Mouse (Mus musculus): ENCODE measurements around the gene Olfr1112. TPM values are rescaled to one million over a fixed set of nuclear protein-coding genes. Genes with fewer than 3 reads are reported as not detected.

Gene Olfr1112
- total RNA-seq (2012; rRNA removed) (not detected in 2 replicates), polyA plus RNA-seq (2012; ENCODE audit: insufficient read depth in 1 of 2, insufficient read length in 2 of 2, low read depth in 1 of 2, low replicate concordance in 2 of 2, missing spikeins in 1 of 2) (not detected)

DNA sequence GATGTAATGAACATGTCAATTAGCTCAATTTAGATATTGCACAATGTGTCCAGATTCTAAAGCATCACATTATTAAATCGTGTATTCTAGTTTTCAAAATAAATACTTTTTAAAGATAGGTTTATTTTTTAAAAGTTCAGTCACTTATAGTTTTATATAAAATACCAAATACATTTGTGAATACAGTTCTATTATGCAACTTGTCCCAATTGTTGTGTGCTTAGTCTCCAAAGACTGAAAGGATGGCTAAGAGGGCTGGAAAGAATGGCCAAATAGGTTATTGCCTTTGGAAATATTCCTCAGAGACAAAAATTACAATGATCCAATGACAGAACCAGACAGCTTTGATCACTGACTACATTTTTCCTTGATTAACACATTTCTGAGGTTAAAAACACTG is at the start of gene Olfr1112:
TSS of gene Olfr1112 (plus strand) at position 301 of the 400 bp plus-strand sequence.
- no peak within 1 kb of the TSS for H3K27ac ChIP-seq (ENCODE audit: control insufficient read depth, low read depth, low read length)
- H3K4me1 ChIP-seq (ENCODE audit: control insufficient read depth in 1 of 2, insufficient read depth in 2 of 2, low read length in 2 of 2) = no peaks in the 10 kb centered on the region
- H3K9ac ChIP-seq (ENCODE audit: control insufficient read depth, low read depth, low read length, poor library complexity, severe bottlenecking) = no peak within 1 kb of the TSS
- H3K79me2 ChIP-seq (ENCODE audit: control insufficient read depth, insufficient read depth, low read length, poor library complexity) = no peaks in the 10 kb centered on the region
- no peaks in the 10 kb centered on the region for H3K9me3 ChIP-seq (replicated peaks; ENCODE audit: insufficient read depth, low read length)
- H3K36me3 ChIP-seq (ENCODE audit: control insufficient read depth in 1 of 2, insufficient read depth in 2 of 2, low read length in 2 of 2) = no peaks in the 10 kb centered on the region
- DNase-seq (ENCODE audit: low read depth, low spot score) = no peak
- no peak within 1 kb of the TSS for H3K4me3 ChIP-seq (ENCODE audit: control insufficient read depth in 1 of 2, insufficient read depth in 1 of 2, low read depth in 2 of 2, low read length in 2 of 2)
- TF ChIP-seq ZMIZ1 (IDR thresholded peaks at IDR 0.05; ENCODE audit: low read depth, low read length) (no peak), USF1 (IDR thresholded peaks at IDR 0.05; ENCODE audit: low read depth, low read length) (no peak), USF2 (IDR thresholded peaks at IDR 0.05; ENCODE audit: borderline replicate concordance in 1 of 2, insufficient read depth in 1 of 2, low read depth in 1 of 2, low read length in 2 of 2) (no peak), ZC3H11A (IDR thresholded peaks at IDR 0.05; ENCODE audit: low read depth, low read length) (no peak), TCF12 (IDR thresholded peaks at IDR 0.05; ENCODE audit: low read depth, low read length) (no peak), MAFK (IDR thresholded peaks at IDR 0.05; ENCODE audit: borderline replicate concordance, low read depth, low read length) (no peak), SMC3 (IDR thresholded peaks at IDR 0.05; ENCODE audit: low read depth, low read length) (no peak), ZNF384 (IDR thresholded peaks at IDR 0.05; ENCODE audit: low read depth, low read length) (no peak), RAD21 (IDR thresholded peaks at IDR 0.05; ENCODE audit: low read depth, low read length) (no peak), MEF2A (IDR thresholded peaks at IDR 0.05; ENCODE audit: extremely low read depth, insufficient replicate concordance, low read depth, low read length, poor library complexity, severe bottlenecking) (no peak), MXI1 (IDR thresholded peaks at IDR 0.05; ENCODE audit: low read depth, low read length) (no peak), ELF1 (IDR thresholded peaks at IDR 0.05; ENCODE audit: low read depth, low read length) (no peak), SIN3A (IDR thresholded peaks at IDR 0.05; ENCODE audit: low read length) (no peak), MAZ (IDR thresholded peaks at IDR 0.05; ENCODE audit: low read depth, low read length) (no peak), POLR2A (IDR thresholded peaks at IDR 0.05; ENCODE audit: control insufficient read depth in 1 of 2, insufficient read depth in 1 of 2, low read depth in 1 of 2, low read length in 2 of 2, poor library complexity in 1 of 2) (no peak), MAX (IDR thresholded peaks at IDR 0.05; ENCODE audit: low read length) (no peak)
- H3K27me3 ChIP-seq (ENCODE audit: control insufficient read depth in 1 of 2, insufficient read depth in 2 of 2, low read length in 2 of 2) = no peaks in the 10 kb centered on the region

DNA sequence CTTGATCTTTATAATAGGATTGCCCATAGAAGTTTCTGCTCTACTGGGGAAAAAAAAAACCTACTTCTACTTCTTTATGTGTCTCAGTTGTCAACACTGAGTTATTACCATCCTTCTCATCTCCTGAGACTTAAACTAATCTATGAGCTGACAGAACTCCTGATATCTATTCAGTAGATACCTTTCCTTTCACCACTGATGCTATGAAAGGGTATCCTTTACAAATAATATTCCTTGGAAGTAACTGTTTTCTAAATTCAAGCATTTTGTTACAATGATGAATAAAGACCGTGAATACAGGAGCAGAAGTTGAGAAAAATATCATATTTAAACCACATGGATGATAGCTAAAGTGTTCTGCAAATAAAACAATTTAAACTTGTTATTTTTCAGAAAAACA is 47.4 kb upstream of the Olfr1112 start, which contains the start of gene Olfr1110:
TSS of gene Olfr1110 (minus strand) at position 101 of the 400 bp plus-strand sequence.
- H3K9me3 ChIP-seq (replicated peaks; ENCODE audit: insufficient read depth, low read length) = no peaks in the 10 kb centered on the region
- H3K9ac ChIP-seq (ENCODE audit: control insufficient read depth, low read depth, low read length, poor library complexity, severe bottlenecking) = no peak within 1 kb of the TSS
- no peaks in the 10 kb centered on the region for H3K27me3 ChIP-seq (ENCODE audit: control insufficient read depth in 1 of 2, insufficient read depth in 2 of 2, low read length in 2 of 2)
- no peak for DNase-seq (ENCODE audit: low read depth, low spot score)
- no peak within 1 kb of the TSS for H3K27ac ChIP-seq (ENCODE audit: control insufficient read depth, low read depth, low read length)
- TF ChIP-seq POLR2AphosphoS5 (IDR thresholded peaks at IDR 0.05; ENCODE audit: borderline replicate concordance, low read depth, low read length) = no peak
- TF ChIP-seq MEF2A (IDR thresholded peaks at IDR 0.05; ENCODE audit: extremely low read depth, insufficient replicate concordance, low read depth, low read length, poor library complexity, severe bottlenecking) = no peak
- no peak for TF ChIP-seq ZKSCAN1 (IDR thresholded peaks at IDR 0.05; ENCODE audit: low read depth, low read length)
- no peak for TF ChIP-seq BHLHE40 (IDR thresholded peaks at IDR 0.05; ENCODE audit: borderline replicate concordance, low read depth, low read length)
- TF ChIP-seq MYB (IDR thresholded peaks at IDR 0.05; ENCODE audit: low read depth, low read length) = no peak
- TF ChIP-seq CHD2 (IDR thresholded peaks at IDR 0.05; ENCODE audit: low read length) = no peak
- TF ChIP-seq USF1 (IDR thresholded peaks at IDR 0.05; ENCODE audit: low read depth, low read length) = no peak
- TF ChIP-seq RAD21 (IDR thresholded peaks at IDR 0.05; ENCODE audit: low read depth, low read length) = no peak
- no peak for TF ChIP-seq NELFE (IDR thresholded peaks at IDR 0.05; ENCODE audit: low read depth, low read length)
- no peak for TF ChIP-seq TCF12 (IDR thresholded peaks at IDR 0.05; ENCODE audit: low read depth, low read length)
- TF ChIP-seq SMC3 (IDR thresholded peaks at IDR 0.05; ENCODE audit: low read depth, low read length) = no peak
- no peak for TF ChIP-seq MAX (IDR thresholded peaks at IDR 0.05; ENCODE audit: low read length)
- no peak for TF ChIP-seq MXI1 (IDR thresholded peaks at IDR 0.05; ENCODE audit: low read depth, low read length)
- no peak for TF ChIP-seq GATA1 (IDR thresholded peaks at IDR 0.05; ENCODE audit: low read depth, low read length)
- TF ChIP-seq ZNF384 (IDR thresholded peaks at IDR 0.05; ENCODE audit: low read depth, low read length) = no peak
- TF ChIP-seq JUND (IDR thresholded peaks at IDR 0.05; ENCODE audit: low read depth, low read length) = no peak
- no peak for TF ChIP-seq ETS1 (IDR thresholded peaks at IDR 0.05; ENCODE audit: low read depth, low read length)
- TF ChIP-seq MAZ (IDR thresholded peaks at IDR 0.05; ENCODE audit: low read depth, low read length) = no peak
- TF ChIP-seq ZC3H11A (IDR thresholded peaks at IDR 0.05; ENCODE audit: low read depth, low read length) = no peak
- no peaks in the 10 kb centered on the region for H3K36me3 ChIP-seq (ENCODE audit: control insufficient read depth in 1 of 2, insufficient read depth in 2 of 2, low read length in 2 of 2)
- no peak within 1 kb of the TSS for H3K4me3 ChIP-seq (ENCODE audit: control insufficient read depth in 1 of 2, insufficient read depth in 1 of 2, low read depth in 2 of 2, low read length in 2 of 2)
- H3K4me1 ChIP-seq (ENCODE audit: control insufficient read depth in 1 of 2, insufficient read depth in 2 of 2, low read length in 2 of 2) = no peaks in the 10 kb centered on the region
- no peaks in the 10 kb centered on the region for H3K79me2 ChIP-seq (ENCODE audit: control insufficient read depth, insufficient read depth, low read length, poor library complexity)

Data from MEL (cell line).